Mouse (Mus musculus): Measurements from ENCODE around the gene Polr1d. TPM values are rescaled to one million over a fixed set of nuclear protein-coding genes. Genes with fewer than 3 reads are reported as not detected.
A peak's percentile ranks its signal among the peaks of the same experiment; 100 is the strongest.

Polr1d gene
- total and polyA plus RNA-seq, 3 experiments = 107 to 188 (median 131) TPM

DNA sequence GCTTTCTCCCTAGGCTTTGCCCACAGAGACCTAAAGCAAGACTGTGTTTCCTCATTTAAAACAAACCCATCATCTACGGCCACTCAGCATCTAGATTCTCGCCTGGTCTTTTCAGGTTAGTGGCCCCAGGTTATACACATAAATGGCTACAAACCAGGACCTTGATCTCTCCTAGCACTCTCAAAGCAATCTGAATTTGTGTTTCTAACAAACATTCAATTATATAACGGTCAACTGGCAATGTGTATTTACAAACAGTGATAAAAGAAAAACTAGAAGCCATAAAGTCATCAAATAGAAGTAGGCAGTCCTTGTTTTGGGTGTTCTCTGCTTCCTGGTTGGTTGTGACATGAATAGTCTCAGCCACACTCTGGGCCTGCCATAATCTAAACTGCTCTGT, 23.4 kb upstream of the Polr1d start:
- H3K4me3 ChIP-seq (ENCODE audit: low read depth, low read length) = no peak overlapping the region
- peaks cover 7% of the 10 kb centered on the region; the same call in 1 of the 2 replicates for H3K4me1 ChIP-seq (ENCODE audit: insufficient read depth, low read depth, low read length)
- no peaks in the 10 kb centered on the region for H3K27me3 ChIP-seq (ENCODE audit: insufficient read depth, low read length)
- peaks cover 48% of the 10 kb centered on the region for H3K36me3 ChIP-seq (replicated peaks)
- DNase-seq (ENCODE audit: low spot score) (no peak), ATAC-seq (ENCODE audit: extremely low read depth, insufficient number of reproducible peaks, low FRiP score, poor library complexity, severe bottlenecking) (no peak)
- H3K9me3 ChIP-seq (replicated peaks) = no peaks in the 10 kb centered on the region
- TF ChIP-seq GATA2 (IDR thresholded peaks at IDR 0.05; ENCODE audit: borderline replicate concordance, low read depth, low read length) (no peak), GATA1 (IDR thresholded peaks at IDR 0.05; ENCODE audit: borderline replicate concordance, low read length) (no peak), CTCF (IDR thresholded peaks at IDR 0.05; ENCODE audit: low read depth, low read length) (no peak), TAL1 (conservative IDR thresholded peaks at IDR 0.05; ENCODE audit: low read depth, low read length) (no peak), POLR2AphosphoS5 (IDR thresholded peaks at IDR 0.05; ENCODE audit: insufficient replicate concordance, low read depth, low read length) (no peak)

DNA sequence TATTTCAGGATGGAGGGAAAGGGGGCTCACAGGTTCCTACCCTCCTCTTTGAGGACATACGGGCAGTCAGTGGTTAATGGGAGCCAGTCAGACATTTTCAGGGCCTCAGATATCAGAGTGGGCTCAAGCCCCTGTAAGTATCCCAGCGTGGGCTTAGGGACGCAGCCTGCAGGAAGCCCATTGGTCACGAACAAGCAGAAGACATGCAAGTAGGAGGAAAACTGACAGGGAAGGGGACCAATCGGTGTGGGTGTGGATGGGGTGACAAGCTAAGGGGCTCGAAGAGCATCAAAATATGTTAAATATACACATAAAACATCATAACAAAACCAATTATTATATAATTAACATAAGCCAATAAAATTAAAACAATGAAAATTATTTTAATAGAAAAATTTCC, 22.5 kb upstream of the Polr1d start:
- Histone ChIP-seq H3K9me3 (replicated peaks) (no peaks in the 10 kb centered on the region), H3K36me3 (replicated peaks) (peaks cover 41% of the 10 kb centered on the region), H3K4me3 (ENCODE audit: low read depth, low read length) (no peak overlapping the region), H3K4me1 (ENCODE audit: insufficient read depth, low read depth, low read length) (peaks cover 9% of the 10 kb centered on the region; the same call in 1 of the 2 replicates), H3K27me3 (ENCODE audit: insufficient read depth, low read length) (no peaks in the 10 kb centered on the region)
- DNase-seq (ENCODE audit: low spot score) (no peak), ATAC-seq (ENCODE audit: extremely low read depth, insufficient number of reproducible peaks, low FRiP score, poor library complexity, severe bottlenecking) (no peak)
- TF ChIP-seq POLR2AphosphoS5 (IDR thresholded peaks at IDR 0.05; ENCODE audit: insufficient replicate concordance, low read depth, low read length) (no peak), GATA2 (IDR thresholded peaks at IDR 0.05; ENCODE audit: borderline replicate concordance, low read depth, low read length) (no peak), CTCF (IDR thresholded peaks at IDR 0.05; ENCODE audit: low read depth, low read length) (no peak), GATA1 (IDR thresholded peaks at IDR 0.05; ENCODE audit: borderline replicate concordance, low read length) (no peak), TAL1 (conservative IDR thresholded peaks at IDR 0.05; ENCODE audit: low read depth, low read length) (no peak)

DNA sequence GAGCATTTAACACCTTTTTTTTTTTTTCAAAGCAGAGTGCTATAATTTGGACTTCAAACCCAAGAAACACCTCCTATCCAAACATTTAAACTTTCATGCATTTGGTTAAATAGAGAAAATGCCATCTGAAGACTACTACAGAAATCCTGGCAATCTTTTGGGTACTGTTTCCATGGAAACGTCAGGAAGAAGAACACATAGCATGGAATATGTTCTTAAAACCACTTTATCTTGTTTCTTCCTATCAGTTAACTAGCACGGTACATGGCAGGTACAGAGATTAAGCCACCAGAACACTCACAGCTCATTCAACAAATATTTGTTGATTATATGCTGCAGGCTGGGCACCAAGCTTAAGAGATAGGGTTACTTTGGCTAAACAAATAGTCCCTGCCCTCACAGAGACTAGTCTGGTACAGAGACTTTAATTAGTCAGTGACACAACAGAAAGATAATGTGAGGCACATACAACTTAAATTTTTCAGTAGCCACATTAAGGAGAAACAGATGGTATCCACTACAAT, 22.0 kb upstream of the Polr1d start:
- Histone ChIP-seq H3K9me3 (replicated peaks) (no peaks in the 10 kb centered on the region), H3K36me3 (replicated peaks) (peaks cover 37% of the 10 kb centered on the region), H3K4me1 (ENCODE audit: insufficient read depth, low read depth, low read length) (peaks cover 10% of the 10 kb centered on the region; the same call in 1 of the 2 replicates), H3K27me3 (ENCODE audit: insufficient read depth, low read length) (no peaks in the 10 kb centered on the region), H3K4me3 (ENCODE audit: low read depth, low read length) (no peak overlapping the region)
- TF ChIP-seq GATA2 (IDR thresholded peaks at IDR 0.05; ENCODE audit: borderline replicate concordance, low read depth, low read length) (no peak), CTCF (IDR thresholded peaks at IDR 0.05; ENCODE audit: low read depth, low read length) (no peak), TAL1 (conservative IDR thresholded peaks at IDR 0.05; ENCODE audit: low read depth, low read length) (no peak), GATA1 (IDR thresholded peaks at IDR 0.05; ENCODE audit: borderline replicate concordance, low read length) (no peak), POLR2AphosphoS5 (IDR thresholded peaks at IDR 0.05; ENCODE audit: insufficient replicate concordance, low read depth, low read length) (no peak)
- DNase-seq (ENCODE audit: low spot score) (no peak), ATAC-seq (ENCODE audit: extremely low read depth, insufficient number of reproducible peaks, low FRiP score, poor library complexity, severe bottlenecking) (no peak)

DNA sequence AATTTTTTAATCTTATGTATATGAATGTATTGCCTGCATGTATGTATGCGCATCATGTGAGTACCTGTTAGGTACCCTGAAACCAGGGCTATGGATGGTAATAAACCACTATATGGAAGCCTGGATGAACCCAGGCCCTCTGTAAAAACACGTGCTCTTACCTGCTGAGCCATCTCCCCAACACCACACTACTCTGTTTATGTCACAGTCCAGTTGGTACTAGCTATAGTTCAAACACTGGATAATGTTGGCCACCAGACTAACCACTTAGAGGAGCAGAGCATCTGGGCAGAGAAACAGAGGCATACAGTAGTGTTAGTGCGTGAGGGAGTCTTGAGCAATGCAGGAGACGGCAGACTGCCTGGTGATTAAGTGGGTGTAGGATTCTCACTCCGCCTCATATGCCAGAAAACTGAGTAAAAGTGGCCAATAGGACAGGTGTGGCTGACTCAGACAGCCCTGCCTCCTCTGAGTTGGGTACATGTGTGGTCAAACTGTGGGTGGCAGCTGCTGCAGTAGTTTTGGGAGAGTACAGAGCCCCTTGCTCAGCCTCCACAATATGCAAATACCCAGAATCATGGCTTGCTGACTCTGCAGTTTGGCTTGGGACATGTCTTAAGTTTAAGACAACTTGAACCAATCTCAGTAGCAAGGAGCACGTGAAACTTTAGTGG, 21.1 kb upstream of the Polr1d start:
- H3K36me3 ChIP-seq (replicated peaks) = peaks cover 34% of the 10 kb centered on the region
- no peaks in the 10 kb centered on the region for H3K27me3 ChIP-seq (ENCODE audit: insufficient read depth, low read length)
- ATAC-seq (ENCODE audit: extremely low read depth, insufficient number of reproducible peaks, low FRiP score, poor library complexity, severe bottlenecking) = peak; percentile 15; the same call in 1 of the 2 replicates
- no peak overlapping the region for H3K4me3 ChIP-seq (ENCODE audit: low read depth, low read length)
- DNase-seq (ENCODE audit: low spot score) = no peak
- TF ChIP-seq POLR2AphosphoS5 (IDR thresholded peaks at IDR 0.05; ENCODE audit: insufficient replicate concordance, low read depth, low read length) = no peak
- no peak for TF ChIP-seq TAL1 (conservative IDR thresholded peaks at IDR 0.05; ENCODE audit: low read depth, low read length)
- no peak for TF ChIP-seq CTCF (IDR thresholded peaks at IDR 0.05; ENCODE audit: low read depth, low read length)
- no peak for TF ChIP-seq GATA2 (IDR thresholded peaks at IDR 0.05; ENCODE audit: borderline replicate concordance, low read depth, low read length)
- no peak for TF ChIP-seq GATA1 (IDR thresholded peaks at IDR 0.05; ENCODE audit: borderline replicate concordance, low read length)
- no peaks in the 10 kb centered on the region for H3K9me3 ChIP-seq (replicated peaks)
- H3K4me1 ChIP-seq (ENCODE audit: insufficient read depth, low read depth, low read length) = peaks cover 13% of the 10 kb centered on the region; the same call in 1 of the 2 replicates

DNA sequence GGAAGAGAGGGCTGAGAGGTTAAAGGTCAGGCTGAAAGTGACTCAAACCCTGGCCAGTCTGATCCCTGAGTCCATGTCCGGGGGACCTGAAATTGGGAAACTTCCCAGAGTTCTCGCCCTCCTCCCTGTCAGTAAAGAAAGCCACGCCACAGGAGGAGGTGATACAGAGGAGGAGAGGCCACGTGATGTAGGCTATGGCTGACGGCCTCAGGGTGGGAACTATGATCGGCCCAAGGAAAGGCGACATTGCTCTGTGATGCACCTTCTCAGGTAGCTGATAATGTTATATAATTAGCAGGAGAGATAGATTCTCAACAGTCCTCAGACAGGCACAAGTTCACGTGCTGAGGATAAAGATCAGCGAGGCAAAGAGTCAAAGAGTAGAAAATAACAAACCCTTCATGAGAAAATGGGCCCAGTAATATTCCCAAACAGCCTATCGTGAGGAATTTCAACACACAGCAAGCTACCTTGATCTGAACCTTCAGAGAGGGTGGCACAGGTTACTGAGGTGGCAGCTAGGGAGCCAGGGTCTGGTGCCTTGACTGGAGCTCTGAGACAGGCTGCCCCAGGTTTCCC, 20.0 kb upstream of the Polr1d start:
- H3K27me3 ChIP-seq (ENCODE audit: insufficient read depth, low read length) = no peaks in the 10 kb centered on the region
- ATAC-seq (ENCODE audit: extremely low read depth, insufficient number of reproducible peaks, low FRiP score, poor library complexity, severe bottlenecking) = no peak
- TF ChIP-seq CTCF (IDR thresholded peaks at IDR 0.05; ENCODE audit: low read depth, low read length) (no peak), GATA2 (IDR thresholded peaks at IDR 0.05; ENCODE audit: borderline replicate concordance, low read depth, low read length) (no peak), TAL1 (conservative IDR thresholded peaks at IDR 0.05; ENCODE audit: low read depth, low read length) (no peak), GATA1 (IDR thresholded peaks at IDR 0.05; ENCODE audit: borderline replicate concordance, low read length) (no peak), POLR2AphosphoS5 (IDR thresholded peaks at IDR 0.05; ENCODE audit: insufficient replicate concordance, low read depth, low read length) (no peak)
- no peak overlapping the region for H3K4me3 ChIP-seq (ENCODE audit: low read depth, low read length)
- peaks cover 32% of the 10 kb centered on the region for H3K36me3 ChIP-seq (replicated peaks)
- no peaks in the 10 kb centered on the region for H3K9me3 ChIP-seq (replicated peaks)
- H3K4me1 ChIP-seq (ENCODE audit: insufficient read depth, low read depth, low read length) = peaks cover 13% of the 10 kb centered on the region; the same call in 1 of the 2 replicates
- no peak for DNase-seq (ENCODE audit: low spot score)

Measured in G1E (cell line).